Mouse (Mus musculus) stomach, embryonic 14.5 days (tissue): ENCODE measurements at regions not wholly inside any gene's neighbourhood (a gene's known extent, or its start where the extent isn't known, plus 50 kb on each side); places are given as distances from the start of the nearest gene placed in this dataset.

Experiments
- ATAC-seq: fragments of 200-750 bp; cut with Nextera tagmentation; 2 replicates; pipeline ENCODE4 v1.8.0; 2017; ENCODE audit warnings: low read depth, moderate TSS enrichment; ENCODE audit not compliant: insufficient number of reproducible peaks, insufficient read depth, low FRiP score
- H3K27ac ChIP-seq: fragments of 300-500 bp; sonication (generic); 2 replicates; pipeline ENCODE4 v1.5.1; 2014; ENCODE audit warnings: mild to moderate bottlenecking, low read length, moderate library complexity, mixed read lengths
- H3K27me3 ChIP-seq: fragments of 300-500 bp; sonication (generic); 2 replicates; pipeline ENCODE4 v1.6.1; 2014; ENCODE audit warnings: low read length, control low read depth, mixed read lengths; ENCODE audit not compliant: control insufficient read depth, insufficient read depth
- H3K36me3 ChIP-seq: fragments of 300-500 bp; sonication (generic); 2 replicates; pipeline ENCODE4 v1.6.1; 2014; ENCODE audit warnings: mild to moderate bottlenecking, control low read depth, low read length, moderate library complexity, mixed read lengths; ENCODE audit not compliant: control insufficient read depth, insufficient read depth
- H3K4me1 ChIP-seq: fragments of 300-500 bp; sonication (generic); 2 replicates; pipeline ENCODE4 v1.6.1; 2014; ENCODE audit warnings: low read length, control low read depth, mixed read lengths; ENCODE audit not compliant: control insufficient read depth, insufficient read depth
- H3K4me2 ChIP-seq: fragments of 300-500 bp; sonication (generic); replicated peaks from 2 replicates; pipeline ENCODE4 v1.6.1; 2014; ENCODE audit warnings: low read depth, low read length, control low read depth
- H3K4me3 ChIP-seq: fragments of 300-500 bp; sonication (generic); 2 replicates; pipeline ENCODE4 v1.5.1; 2014; ENCODE audit warnings: low read depth, low read length, control low read depth
- H3K9ac ChIP-seq: fragments of 300-500 bp; sonication (generic); replicated peaks from 2 replicates; pipeline ENCODE4 v1.6.1; 2014; ENCODE audit warnings: low read depth, mild to moderate bottlenecking, control low read depth, low read length, moderate library complexity, mixed read lengths
- H3K9me3 ChIP-seq: fragments of 300-500 bp; sonication (generic); 2 replicates; pipeline ENCODE4 v1.6.1; 2016; ENCODE audit warnings: low read depth, low read length, control low read depth; ENCODE audit not compliant: control insufficient read depth
- WGBS: fragments of 180-500 bp; shearing (Covaris S2); extraction: QIAGEN DNeasy Blood & Tissue Kit; methylation state at CpG from one replicate; pipeline ENCODE4 v1.1.7; 2014; 5-methylcytosine and 5-hydroxymethylcytosine counted together

DNA sequence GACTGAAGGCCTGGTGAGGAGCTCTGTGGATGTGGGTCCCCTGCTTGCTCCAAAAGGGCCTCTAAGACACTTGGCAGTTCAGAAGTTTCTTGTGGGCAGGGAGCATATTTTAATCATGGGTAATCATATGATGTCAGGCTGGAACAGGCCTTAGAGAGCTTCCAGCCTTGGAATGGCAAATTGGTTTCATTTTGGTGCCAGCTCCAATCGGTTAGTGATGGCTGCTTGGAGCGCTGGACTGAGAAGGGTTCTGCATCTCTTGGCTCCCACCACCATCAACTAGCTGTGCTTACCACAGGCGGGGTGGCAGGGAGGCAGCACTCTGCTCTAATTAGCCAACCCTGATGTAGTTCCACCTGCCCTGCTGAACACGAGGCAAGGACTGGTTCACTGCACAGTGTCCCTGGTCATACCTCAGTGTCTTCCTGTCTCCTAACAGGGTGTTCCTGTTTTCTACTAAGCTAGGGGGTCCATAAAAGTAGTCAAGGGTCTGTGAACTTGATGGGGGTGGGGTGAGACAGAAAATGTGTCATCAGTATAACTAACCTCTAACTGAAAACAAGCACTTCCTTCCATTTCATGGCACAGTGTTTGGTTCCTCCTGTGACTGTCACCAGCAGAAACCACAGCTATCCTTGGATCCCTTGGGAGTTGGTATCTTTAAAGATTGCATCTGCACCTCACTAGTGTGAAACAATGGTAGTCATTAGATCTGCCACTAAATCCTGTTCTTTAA is 412.6 kb downstream of the Bcor start:
- no peak overlapping the region for H3K9ac ChIP-seq
- H3K4me3 ChIP-seq, result no peak overlapping the region
- no peaks in the 10 kb centered on the region for H3K36me3 ChIP-seq
- no peak overlapping the region for H3K27ac ChIP-seq
- no peaks in the 10 kb centered on the region for H3K4me1 ChIP-seq
- H3K9me3 ChIP-seq, result no peaks in the 10 kb centered on the region
- 84% methylated on average over 4 of the region's 4 CpGs for WGBS
- no peaks in the 10 kb centered on the region for H3K27me3 ChIP-seq
- H3K4me2 ChIP-seq, result no peak overlapping the region
- no peak for ATAC-seq

DNA sequence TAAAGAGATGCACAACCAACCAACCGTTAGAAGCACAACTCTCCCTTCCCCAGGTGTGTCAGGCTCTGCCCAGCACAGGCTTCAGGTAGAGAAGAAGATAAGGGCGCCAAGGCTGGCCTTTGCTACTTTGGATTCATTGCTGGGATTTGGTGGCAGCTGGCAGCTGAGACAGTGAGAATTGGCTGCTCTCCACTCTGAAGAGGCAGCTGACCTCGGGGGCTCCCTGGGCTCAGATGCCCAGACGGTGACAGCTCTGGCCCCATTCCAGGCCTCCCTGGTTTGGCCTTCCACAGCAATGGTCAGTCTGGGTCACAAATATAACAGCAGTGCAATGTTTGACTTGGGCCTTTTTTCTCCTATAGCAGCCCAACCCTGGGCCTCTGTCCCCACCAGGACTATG is 411.9 kb downstream of the Bcor start:
- ATAC-seq, result no peak
- no peaks in the 10 kb centered on the region for H3K36me3 ChIP-seq
- no peak overlapping the region for H3K27ac ChIP-seq
- WGBS, result 58% methylated on average over 4 of the region's 4 CpGs
- no peak overlapping the region for H3K9ac ChIP-seq
- no peaks in the 10 kb centered on the region for H3K27me3 ChIP-seq
- H3K4me2 ChIP-seq, result no peak overlapping the region
- no peak overlapping the region for H3K4me3 ChIP-seq
- H3K9me3 ChIP-seq, result no peaks in the 10 kb centered on the region
- no peaks in the 10 kb centered on the region for H3K4me1 ChIP-seq

DNA sequence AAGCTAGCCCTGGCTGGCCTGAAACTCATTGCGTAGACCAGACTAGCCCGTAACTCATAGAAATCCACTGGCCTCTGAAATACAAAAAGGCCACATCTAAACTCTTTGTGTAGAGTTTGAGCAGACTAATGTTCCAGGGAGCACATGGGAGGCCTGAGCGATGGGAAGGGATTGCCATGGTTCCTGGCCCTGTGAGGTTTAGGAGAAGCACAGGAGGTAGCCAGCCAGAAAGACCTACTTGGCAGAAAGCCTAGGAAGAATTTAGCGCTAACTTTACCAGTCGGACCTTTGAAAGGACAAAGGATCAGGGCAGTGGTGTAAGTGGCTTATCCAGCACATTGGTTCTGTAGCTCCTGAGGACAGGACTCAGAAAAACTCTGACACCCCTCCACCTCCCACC is 407.6 kb downstream of the Bcor start:
- Histone ChIP-seq H3K27me3 (no peaks in the 10 kb centered on the region), H3K36me3 (no peaks in the 10 kb centered on the region), H3K4me3 (no peak overlapping the region), H3K4me1 (no peaks in the 10 kb centered on the region), H3K4me2 (no peak overlapping the region), H3K9me3 (no peaks in the 10 kb centered on the region), H3K27ac (no peak overlapping the region), H3K9ac (no peak overlapping the region)
- 76% methylated on average over 5 of the region's 5 CpGs for WGBS
- ATAC-seq, result no peak

DNA sequence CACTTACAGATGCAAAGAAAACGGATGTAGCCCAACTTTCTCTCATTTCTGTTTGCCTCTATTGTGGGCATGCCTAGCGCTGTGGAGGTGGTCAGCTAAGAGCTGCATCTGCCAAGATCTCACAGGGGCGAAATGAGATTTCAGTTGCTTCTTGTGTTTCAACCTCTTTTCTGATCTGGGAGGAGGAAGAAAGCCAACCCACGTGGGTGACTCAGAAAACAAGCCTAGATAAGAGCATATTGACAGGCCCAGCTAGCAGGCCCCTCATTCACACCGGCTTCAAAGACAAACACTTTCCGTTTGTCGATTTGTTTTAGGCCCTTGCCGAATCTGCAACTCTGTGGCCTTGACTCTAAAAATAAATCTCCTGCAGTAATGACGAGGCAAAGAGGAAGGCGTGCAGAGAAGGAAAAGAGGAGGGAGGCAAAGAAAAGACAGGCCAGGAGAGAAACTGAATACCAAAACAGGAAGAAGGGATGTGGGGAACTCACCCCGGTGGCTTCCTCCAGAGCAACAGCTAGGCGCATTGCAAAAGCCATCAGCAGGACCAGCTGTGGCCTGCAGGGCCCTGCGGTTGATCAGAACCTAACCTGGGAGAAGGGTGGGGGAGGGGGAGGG is 407.1 kb downstream of the Bcor start:
- Histone ChIP-seq H3K9ac (no peak overlapping the region), H3K4me3 (no peak overlapping the region), H3K4me1 (no peaks in the 10 kb centered on the region), H3K36me3 (no peaks in the 10 kb centered on the region), H3K27me3 (no peaks in the 10 kb centered on the region), H3K4me2 (no peak overlapping the region), H3K9me3 (no peaks in the 10 kb centered on the region), H3K27ac (no peak overlapping the region; the same call in 1 of the 2 replicates)
- 22% methylated on average over 13 of the region's 13 CpGs for WGBS
- ATAC-seq, result no peak; the same call in 1 of the 2 replicates

DNA sequence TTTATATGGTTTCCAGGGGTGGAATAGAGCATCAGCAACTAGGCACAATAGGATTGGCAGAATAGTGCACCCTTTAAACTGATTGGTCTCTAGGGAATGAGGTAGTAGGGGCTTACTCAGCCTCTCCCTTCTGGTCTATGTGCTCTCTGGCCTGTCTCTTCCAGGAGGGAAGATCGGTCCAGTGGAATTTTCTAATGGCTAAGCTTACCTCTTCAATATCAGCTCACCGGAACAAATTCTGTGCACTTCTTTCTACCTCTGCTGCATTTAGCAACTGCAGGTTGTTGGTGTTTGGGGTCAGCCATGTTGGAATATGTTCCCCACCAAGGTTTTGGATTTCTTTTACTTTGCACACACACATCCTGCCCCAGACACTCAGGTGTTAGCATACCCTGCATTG is 405.1 kb downstream of the Bcor start:
- WGBS, result 100% methylated on average over 2 of the region's 2 CpGs

DNA sequence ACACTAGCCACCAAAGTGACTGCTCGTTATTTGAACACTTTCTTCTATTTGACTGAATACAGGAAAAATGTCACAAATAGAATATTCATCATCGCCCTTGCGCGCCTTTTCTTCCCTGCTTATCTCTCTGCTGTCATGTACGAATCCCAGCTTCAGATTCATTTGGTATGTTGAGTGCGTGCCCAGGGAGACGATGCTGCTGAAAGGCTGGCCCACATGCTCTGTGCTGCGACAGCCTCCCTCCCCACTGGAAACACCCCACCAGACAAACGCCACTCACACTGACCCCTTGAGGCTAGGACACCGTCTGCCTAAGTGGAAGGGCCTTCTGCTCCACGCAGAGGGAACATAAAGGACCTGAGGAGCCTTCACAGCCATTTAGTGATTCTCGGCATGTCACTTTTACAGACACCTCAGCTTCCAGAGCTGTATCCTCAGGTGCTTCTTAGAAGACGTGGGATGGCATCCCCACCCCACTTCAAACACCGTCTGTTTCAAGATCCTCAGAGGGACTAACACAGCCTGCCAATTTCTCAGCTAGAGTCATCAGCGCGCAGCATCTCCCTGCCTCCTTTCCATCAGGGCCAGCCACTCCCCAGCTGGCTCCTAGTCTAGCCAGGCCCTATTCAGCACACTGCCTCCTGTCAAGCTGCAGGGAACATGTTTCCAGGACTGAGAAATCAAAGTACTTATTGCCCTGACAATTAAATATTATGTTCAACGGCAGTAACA is 396.6 kb downstream of the Bcor start:
- no peaks in the 10 kb centered on the region for H3K36me3 ChIP-seq
- WGBS, result 64% methylated on average over 17 of the region's 17 CpGs
- H3K4me1 ChIP-seq, result no peaks in the 10 kb centered on the region
- H3K27ac ChIP-seq, result no peak overlapping the region
- H3K9me3 ChIP-seq, result no peaks in the 10 kb centered on the region
- no peaks in the 10 kb centered on the region for H3K27me3 ChIP-seq
- H3K9ac ChIP-seq, result no peak overlapping the region
- no peak overlapping the region for H3K4me3 ChIP-seq
- ATAC-seq, result no peak
- no peak overlapping the region for H3K4me2 ChIP-seq

More for the DNA sequence above, 405.1 kb downstream of the Bcor start:
- no peak for ATAC-seq
- H3K27ac ChIP-seq, result no peak overlapping the region
- H3K27me3 ChIP-seq, result no peaks in the 10 kb centered on the region
- H3K36me3 ChIP-seq, result no peaks in the 10 kb centered on the region
- H3K4me3 ChIP-seq, result no peak overlapping the region
- H3K9me3 ChIP-seq, result no peaks in the 10 kb centered on the region
- no peak overlapping the region for H3K9ac ChIP-seq
- H3K4me1 ChIP-seq, result no peaks in the 10 kb centered on the region
- no peak overlapping the region for H3K4me2 ChIP-seq

DNA sequence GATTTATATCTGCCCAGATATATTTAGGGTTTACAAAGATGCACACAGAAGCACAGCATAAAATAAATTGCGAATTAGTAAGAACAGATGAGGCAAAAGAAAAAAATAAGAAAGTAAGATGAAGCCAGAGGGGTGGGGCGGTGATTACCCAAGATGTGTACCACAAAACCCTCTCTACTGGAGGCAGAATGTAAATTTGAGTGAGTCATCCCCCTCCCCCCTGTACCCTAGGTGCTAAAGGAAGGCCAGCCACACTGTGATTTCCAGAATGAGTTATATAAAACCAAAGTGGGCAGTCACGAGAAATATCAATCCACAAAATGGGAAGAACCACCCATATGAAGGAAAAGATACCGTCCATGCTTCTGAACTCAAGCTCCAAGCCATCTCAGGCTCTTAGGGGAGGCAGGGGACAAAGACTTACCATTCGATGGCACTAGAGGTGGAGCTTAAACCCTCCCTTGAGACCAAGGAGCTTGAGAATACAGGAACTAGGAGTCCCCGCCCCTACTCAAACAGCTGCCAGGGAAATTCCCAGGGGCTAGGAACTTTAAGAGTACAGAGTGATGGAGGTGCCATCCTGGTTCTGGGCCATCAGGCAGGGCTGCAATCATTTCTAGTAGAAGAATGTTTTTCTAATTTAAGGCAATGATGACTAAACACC is 383.8 kb downstream of the Bcor start:
- Histone ChIP-seq H3K4me3 (no peak overlapping the region), H3K9ac (no peak overlapping the region), H3K27ac (no peak overlapping the region), H3K9me3 (no peaks in the 10 kb centered on the region), H3K4me1 (no peaks in the 10 kb centered on the region), H3K4me2 (no peak overlapping the region), H3K27me3 (no peaks in the 10 kb centered on the region), H3K36me3 (no peaks in the 10 kb centered on the region)
- WGBS, result 72% methylated on average over 6 of the region's 6 CpGs
- ATAC-seq, result no peak

DNA sequence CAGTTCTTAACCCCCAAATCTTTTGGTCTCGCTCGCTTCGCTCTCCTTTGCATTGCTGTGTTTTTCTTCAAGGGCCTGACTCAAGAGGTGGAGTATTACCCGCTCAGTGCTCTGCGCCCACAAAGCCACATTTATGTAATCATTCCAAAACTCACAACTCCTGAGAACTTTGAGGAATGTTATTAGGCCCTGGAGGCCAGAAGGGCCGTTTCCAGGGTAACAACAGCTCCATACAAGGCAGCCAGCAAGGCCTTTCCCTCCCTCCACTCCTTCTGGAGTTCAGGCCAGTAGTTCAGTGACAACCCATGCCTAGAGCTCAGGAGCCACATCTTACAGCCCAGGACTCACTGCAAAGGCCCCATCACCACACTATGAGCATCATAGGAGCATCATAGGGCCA is 365.1 kb downstream of the Bcor start:
- Histone ChIP-seq H3K27me3 (no peaks in the 10 kb centered on the region), H3K9me3 (no peaks in the 10 kb centered on the region), H3K4me2 (no peak overlapping the region), H3K9ac (no peak overlapping the region), H3K36me3 (no peaks in the 10 kb centered on the region), H3K4me3 (no peak overlapping the region), H3K27ac (no peak overlapping the region), H3K4me1 (0 out of 2 replicates have a peak, but pooled peaks cover 2% of the 10 kb centered on the region)
- 68% methylated on average over 6 of the region's 6 CpGs for WGBS
- ATAC-seq, result no peak
